Mouse (Mus musculus): ENCODE data around the gene Celf6. TPM values are rescaled to one million over a fixed set of nuclear protein-coding genes. Genes with fewer than 3 reads are reported as not detected.

Gene Celf6
- polyA plus RNA-seq (2015; fragmentation: Illumina TruSeq; extraction: RNeasy Lipid Tissue Mini Kit (QIAGEN cat#74804); ENCODE audit: low read depth, low replicate concordance), result 18.1 TPM

GRCm38 (mm10) chr9:59577844-59578504 is at the start of gene Celf6:
TSS of gene Celf6 (plus strand) at chr9:59577917.

DNA sequence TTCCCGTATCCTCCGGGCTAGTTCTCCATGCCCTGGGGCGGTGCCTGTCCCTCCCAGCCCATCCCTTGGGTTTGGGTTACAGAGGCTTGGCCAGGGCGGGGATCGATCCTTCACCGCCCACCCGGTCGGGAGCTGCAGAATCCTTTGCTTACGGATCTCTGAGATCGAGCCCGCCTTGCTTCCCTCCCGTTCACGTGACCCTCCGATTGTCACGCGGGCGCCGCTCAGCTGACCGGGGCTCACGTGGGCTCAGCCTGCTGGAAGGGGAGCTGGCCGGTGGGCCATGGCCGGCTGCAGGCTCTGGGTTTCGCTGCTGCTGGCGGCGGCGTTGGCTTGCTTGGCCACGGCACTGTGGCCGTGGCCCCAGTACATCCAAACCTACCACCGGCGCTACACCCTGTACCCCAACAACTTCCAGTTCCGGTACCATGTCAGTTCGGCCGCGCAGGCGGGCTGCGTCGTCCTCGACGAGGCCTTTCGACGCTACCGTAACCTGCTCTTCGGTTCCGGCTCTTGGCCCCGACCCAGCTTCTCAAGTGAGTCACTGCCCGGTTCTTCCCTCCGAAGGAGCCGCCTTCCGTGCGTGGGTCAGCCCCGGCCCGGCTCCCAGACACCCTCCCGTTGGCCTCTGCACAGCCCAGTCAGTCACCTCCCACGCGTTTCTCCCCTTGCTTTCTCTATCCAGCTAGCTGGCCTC is 38.1 kb upstream of the Celf6 start, which contains the start of the genes Hexa and Tmem202:
TSS of gene Hexa (plus strand) at position 100 of the 697 bp plus-strand sequence.
TSS of gene Tmem202 (minus strand) at position 407 of the 697 bp plus-strand sequence.

DNA sequence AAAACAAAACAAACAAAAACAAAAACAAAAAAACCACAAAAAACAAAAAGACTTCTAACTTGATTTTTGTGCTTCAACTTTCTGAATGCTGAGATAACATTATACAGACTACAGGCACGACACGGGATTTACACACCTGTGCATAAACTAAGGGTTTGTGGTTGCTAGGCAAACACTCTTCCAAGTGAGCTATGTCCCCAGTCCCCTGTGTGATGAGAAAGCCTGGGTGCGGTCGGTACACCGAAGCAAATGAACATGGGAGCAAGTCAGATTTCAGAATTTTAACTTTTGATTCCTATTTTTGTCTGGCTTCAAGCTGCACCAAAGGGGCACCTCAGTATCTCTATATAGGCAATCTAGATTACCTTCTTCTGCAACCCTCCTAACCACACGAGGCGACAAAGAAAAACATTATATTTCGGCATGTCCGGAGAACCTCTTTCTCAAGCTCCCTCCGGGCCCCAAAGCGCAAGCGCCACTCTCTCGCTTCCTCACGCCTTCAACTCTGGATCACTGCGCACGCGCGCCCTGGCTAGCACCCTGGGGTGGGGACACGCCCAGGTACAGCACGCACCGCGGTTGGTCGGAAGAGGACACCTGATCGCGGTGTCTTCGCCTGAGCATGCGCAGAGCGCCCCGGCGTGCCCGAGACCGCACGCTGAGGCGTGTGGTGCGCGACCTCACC is 39.0 kb downstream of the Celf6 start, which contains the start of gene Parp6:
TSS of gene Parp6 (plus strand) at position 663 of the 685 bp plus-strand sequence.

GRCm38 (mm10) chr9:59655958-59656634 is 78.4 kb downstream of the Celf6 start, which contains the start of gene Pkm:
TSS of gene Pkm (plus strand) at chr9:59656368.

Other genes starting within 250 kb of the Celf6 start
- 64.7 TPM for gene Bbs4, start 224.4 kb upstream of the Celf6 start, polyA plus RNA-seq (2015; fragmentation: Illumina TruSeq; extraction: RNeasy Lipid Tissue Mini Kit (QIAGEN cat#74804); ENCODE audit: low read depth, low replicate concordance)
- 58.7 TPM for gene Arih1, start 91.3 kb upstream of the Celf6 start, polyA plus RNA-seq (2015; fragmentation: Illumina TruSeq; extraction: RNeasy Lipid Tissue Mini Kit (QIAGEN cat#74804); ENCODE audit: low read depth, low replicate concordance)
- gene Hexa, start 38.4 kb upstream of the Celf6 start, polyA plus RNA-seq (2015; fragmentation: Illumina TruSeq; extraction: RNeasy Lipid Tissue Mini Kit (QIAGEN cat#74804); ENCODE audit: low read depth, low replicate concordance), result 60.8 TPM
- 5.1 TPM for gene Tmem202, start 38.1 kb upstream of the Celf6 start, polyA plus RNA-seq (2015; fragmentation: Illumina TruSeq; extraction: RNeasy Lipid Tissue Mini Kit (QIAGEN cat#74804); ENCODE audit: low read depth, low replicate concordance)
- gene Parp6, start 39.4 kb downstream of the Celf6 start, polyA plus RNA-seq (2015; fragmentation: Illumina TruSeq; extraction: RNeasy Lipid Tissue Mini Kit (QIAGEN cat#74804); ENCODE audit: low read depth, low replicate concordance), result 119 TPM
- 1,370 TPM for gene Pkm, start 78.5 kb downstream of the Celf6 start, polyA plus RNA-seq (2015; fragmentation: Illumina TruSeq; extraction: RNeasy Lipid Tissue Mini Kit (QIAGEN cat#74804); ENCODE audit: low read depth, low replicate concordance)
- 9.4 TPM for gene Gramd2, start 102.2 kb downstream of the Celf6 start, polyA plus RNA-seq (2015; fragmentation: Illumina TruSeq; extraction: RNeasy Lipid Tissue Mini Kit (QIAGEN cat#74804); ENCODE audit: low read depth, low replicate concordance)
- gene Senp8, start 172.8 kb downstream of the Celf6 start, polyA plus RNA-seq (2015; fragmentation: Illumina TruSeq; extraction: RNeasy Lipid Tissue Mini Kit (QIAGEN cat#74804); ENCODE audit: low read depth, low replicate concordance), result 9.9 TPM
- 26.6 TPM for gene Myo9a, start 173.0 kb downstream of the Celf6 start, polyA plus RNA-seq (2015; fragmentation: Illumina TruSeq; extraction: RNeasy Lipid Tissue Mini Kit (QIAGEN cat#74804); ENCODE audit: low read depth, low replicate concordance)

Data from brain, adult 10 weeks (tissue).